Mouse (Mus musculus) right cerebral cortex, postnatal 14 days (tissue): ENCODE data around the gene Zfp748.

Experiments used
- DNase-seq: peaks from one replicate; pipeline ENCODE4 v3.0.0; 2022

Gene Zfp748

DNA sequence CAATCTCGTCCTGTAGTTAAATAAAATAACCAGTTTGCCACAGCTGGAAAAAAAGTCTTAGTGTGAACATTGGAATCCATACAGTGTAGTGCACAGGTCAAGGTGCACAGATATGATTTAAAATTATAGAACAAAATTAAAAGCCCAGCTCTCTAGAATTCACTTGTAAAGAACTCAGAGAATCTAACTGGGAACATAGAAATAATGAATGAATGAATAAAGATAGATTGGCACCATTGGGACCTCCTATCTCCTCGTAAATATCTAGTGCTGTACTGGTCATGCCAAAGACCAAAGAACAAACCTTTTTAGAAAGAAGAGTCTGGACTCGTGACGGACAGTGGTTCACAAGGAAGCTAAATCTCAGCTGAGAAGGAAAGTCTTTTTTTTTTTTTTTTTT lies at the start of gene Zfp748:
Zfp748 (minus strand) TSS at position 101 of the 400 bp plus-strand sequence.
- DNase-seq, result no peak

DNA sequence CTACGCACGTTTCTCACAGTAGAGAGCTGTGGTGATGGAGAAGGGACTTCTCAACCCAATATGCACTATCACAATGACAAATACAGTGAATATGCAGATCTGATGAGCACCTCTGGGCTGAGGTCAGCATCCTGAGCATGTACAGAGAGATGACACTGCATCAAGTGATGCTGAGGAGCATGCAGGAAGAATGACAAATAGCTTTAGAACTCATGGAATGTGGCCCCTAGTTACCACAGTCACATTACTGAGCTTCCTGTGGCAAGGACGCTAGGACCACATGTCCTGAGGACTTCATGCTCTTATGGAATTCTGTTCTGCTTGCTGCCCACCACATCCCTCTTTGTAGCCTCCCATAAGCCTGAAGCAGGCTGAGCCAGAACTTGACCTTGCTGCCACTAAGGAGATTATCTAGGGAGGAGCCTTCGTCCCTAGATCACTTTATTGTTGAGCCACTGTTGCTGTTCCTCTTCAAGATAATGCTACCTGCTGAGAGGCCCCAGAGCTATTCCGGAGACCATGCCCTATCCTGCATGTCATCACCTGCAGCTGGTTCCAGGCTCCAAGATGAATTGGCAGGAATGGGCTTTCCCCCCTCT lies 19.1 kb upstream of the Zfp748 start:
- no peak for DNase-seq

- DNase-seq, result peak; percentile 79
Measured at GRCm38 (mm10) chr13:67552505-67553346, 904 bp downstream of the Zfp748 start.

DNA sequence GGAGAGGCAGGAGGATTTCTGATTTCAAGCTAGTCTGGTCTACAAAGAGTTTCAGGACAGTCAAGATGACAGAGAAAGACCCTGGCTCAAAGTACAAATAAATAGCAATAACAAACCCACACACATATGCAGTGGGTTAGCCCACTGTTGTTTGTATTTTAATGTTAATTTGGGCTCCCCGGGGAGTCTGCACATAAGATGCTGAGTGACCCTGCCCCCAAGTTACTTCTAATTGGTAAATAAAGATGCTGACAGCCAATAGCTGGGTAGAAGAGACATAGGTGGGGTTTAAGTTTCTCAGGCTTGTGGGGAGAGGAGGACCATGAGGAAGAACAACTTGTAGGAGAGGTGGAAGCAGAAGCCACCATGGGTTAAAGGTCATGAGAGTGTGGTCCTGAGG lies 7.7 kb downstream of the Zfp748 start:
- no peak for DNase-seq

DNA sequence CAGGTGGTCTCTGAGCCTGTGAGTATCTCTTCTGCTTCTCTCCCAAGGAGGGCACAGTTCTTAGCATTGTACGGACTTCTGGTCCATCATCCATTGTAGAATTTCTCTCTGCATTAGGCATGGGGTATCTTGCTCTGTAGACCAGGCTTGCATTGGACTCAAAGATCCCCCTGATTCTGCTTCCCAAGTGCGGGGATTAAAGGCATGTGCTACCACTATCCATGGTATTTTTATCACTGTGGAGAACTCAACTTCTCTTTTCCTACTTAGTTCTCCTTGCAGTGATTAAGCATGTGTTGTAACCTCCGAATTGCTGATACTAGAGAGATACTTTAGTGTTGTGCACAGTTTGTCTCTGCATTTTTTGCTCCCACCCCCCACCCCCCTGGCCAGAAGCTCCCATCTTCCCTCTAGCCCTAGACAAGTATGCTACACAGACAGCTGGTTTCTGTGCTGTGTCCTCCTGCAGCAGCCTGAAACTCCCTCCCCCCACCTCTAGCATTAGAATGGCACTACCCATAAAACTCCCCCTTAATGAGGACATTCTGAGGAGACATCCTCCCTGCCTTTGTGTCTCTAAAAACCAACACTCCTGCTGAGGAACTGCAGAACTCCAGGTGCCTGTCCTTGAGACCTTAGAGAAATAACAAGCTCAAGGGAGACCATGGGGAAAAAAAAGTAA lies 26.4 kb downstream of the Zfp748 start:
- no peak for DNase-seq

GRCm38 (mm10) chr13:67525753-67526410 lies 27.7 kb downstream of the Zfp748 start, which contains the start of the genes Gm26965 and Zfp87:
TSS of gene Gm26965 (minus strand) at chr13:67526151.
TSS of gene Zfp87 (minus strand) at chr13:67526177.
- peak; percentile 87 for DNase-seq

- DNase-seq, result no peak
Measured at GRCm38 (mm10) chr13:67500908-67501307, 52.7 kb downstream of the Zfp748 start.

DNA sequence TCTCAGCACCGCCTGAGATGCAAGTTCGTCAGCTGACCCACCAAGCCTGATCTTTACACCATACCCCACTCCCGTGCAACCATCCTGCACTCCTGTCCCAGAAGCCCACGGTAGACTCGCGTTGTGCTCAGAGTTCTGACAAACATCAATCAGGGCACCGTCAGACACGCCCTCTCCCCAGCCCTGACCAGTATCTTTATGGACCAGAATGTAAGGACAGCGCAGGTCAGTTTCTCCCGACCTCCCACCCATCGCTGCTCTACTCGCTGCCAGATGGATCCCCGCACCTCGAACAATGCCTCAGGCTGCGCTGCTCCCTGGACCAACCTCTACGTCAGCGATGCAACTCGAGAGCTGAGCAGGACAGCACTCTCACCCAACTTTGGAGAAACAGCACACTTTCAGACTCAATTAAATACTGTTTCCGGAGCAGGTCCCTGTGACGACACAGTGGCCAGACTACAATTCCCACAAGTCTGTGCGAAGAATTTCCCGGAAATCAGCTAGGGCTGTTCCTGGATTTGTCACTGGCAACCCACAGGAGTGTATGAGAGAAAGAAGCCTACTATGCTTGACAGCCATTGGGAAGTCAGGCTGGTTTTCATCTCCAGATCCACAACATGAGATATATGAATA lies 53.4 kb downstream of the Zfp748 start, which contains the start of gene Zfp58:
Zfp58 (minus strand) TSS at position 472 of the 636 bp plus-strand sequence.
- DNase-seq, result peak; percentile 59

GRCm38 (mm10) chr13:67495631-67496030 lies 58.0 kb downstream of the Zfp748 start:
- no peak for DNase-seq
